Mouse (Mus musculus): ENCODE data around the gene Zfp865.
"Not testable (repeated sequence)": the region's sequence is repeated elsewhere in the genome, so short reads cannot be mapped to it uniquely, and the experiment has no call there.

Gene Zfp865

DNA sequence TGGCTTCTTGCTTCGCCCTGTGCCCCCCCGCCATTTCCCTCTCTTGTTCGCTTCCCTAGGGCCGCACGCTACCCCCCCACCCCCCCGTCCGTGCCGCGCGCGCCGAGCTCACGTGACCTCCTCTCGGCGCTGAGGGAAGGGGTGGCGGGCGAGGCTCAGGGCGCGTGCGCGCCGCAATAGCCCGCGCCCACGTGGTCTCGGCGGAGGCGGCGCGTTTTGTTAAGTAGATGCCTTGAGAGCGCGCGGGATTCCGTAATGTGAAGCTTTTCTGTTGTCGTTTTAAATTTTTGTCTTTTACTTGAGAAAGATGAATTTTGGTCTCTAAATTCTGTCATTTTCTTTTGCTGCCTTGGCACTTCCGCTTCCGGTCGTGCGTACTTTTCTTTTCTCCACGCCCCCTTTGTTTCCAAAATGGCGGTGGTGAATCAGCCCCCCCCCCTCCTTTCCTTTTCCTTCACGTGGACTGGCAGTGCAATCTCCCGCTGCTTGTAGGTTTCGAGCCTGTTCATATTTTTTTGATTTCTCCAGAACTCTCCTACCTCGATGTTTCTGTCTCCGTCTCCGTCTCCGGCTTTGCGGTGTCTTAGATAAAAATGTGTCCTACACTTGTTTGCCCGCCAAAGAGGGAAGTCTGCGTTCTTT, 42.3 kb downstream of the Zfp865 start:
- in situ Hi-C loops (cut with MboI; ENCODE audit: low pct_unique_long_range_greater_than_20kb in 1 of 2, low sequenced_read_pairs in 2 of 2, unreplicated experiment in 1 of 2): loop anchor here in 1 of 2 experiments (5.0 kb wide), 1 partner anchor 40 kb away; the partner anchor contains the start of genes Ccdc106 and Zfp865

DNA sequence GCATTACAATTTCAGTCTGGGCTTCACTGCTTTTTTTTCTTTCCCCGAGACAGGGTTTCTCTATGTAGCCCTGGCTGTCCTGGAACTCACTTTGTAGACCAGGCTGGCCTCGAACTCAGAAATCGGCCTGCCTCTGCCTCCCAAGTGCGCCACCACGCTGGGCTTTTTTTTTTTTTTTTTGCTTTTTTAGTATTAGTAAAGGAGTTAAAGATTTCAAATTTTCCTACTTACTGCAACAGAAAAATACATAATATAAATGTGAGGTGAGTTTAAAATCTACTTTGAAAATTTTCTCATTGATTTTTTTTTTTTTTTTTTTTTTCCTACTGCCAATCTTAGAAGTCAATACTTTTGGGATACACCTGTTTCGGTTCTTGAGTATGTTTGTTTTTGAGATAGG, 44.7 kb downstream of the Zfp865 start:
- in situ Hi-C loops (cut with MboI; ENCODE audit: low pct_unique_long_range_greater_than_20kb in 1 of 2, low sequenced_read_pairs in 2 of 2, unreplicated experiment in 1 of 2): loop anchor here in 1 of 2 experiments (5.0 kb wide), 1 partner anchor 43 kb away; the partner anchor contains the start of genes Ccdc106 and Zfp865

DNA sequence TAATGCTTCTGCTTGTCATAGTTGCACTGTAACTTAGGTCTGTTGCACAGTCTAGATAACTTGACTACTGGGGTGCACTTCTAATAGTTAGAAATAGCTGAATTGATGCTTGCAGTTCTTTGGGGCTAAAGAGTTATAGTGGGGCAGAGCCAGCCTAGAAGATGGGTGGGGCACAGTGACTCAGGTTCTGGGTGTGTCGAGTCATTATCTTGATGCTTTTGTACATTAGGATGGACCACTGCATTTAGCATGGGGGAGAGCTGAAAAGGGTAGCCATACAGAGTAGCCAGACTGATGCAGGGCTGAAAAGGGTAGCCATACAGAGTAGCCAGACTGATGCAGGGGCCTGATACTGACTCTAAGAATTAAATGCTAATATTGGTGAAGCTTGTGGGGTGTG, 53.4 kb downstream of the Zfp865 start:
- in situ Hi-C loops (cut with MboI; ENCODE audit: low pct_unique_long_range_greater_than_20kb in 1 of 2, low sequenced_read_pairs in 2 of 2, unreplicated experiment in 1 of 2): no loop called here

DNA sequence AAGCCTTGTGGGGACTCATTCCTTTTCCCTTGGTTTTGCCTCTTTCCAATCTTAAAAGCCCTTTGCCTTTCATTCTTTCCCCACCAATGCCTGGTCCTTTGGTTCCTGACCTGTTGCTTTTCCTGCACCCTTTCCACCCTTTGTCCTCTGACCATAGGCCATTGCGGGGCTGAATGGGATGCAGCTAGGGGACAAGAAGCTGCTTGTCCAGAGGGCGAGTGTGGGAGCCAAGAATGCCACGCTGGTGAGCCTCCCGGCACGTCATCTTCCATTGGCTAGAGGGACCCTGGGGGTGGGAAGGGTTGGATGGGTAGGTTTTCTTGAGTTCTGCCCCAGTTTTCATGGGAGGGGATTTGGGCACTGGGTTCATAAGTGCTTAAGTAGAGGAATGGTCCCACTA, 54.8 kb downstream of the Zfp865 start:
- in situ Hi-C loops (cut with MboI; ENCODE audit: low pct_unique_long_range_greater_than_20kb in 1 of 2, low sequenced_read_pairs in 2 of 2, unreplicated experiment in 1 of 2): no loop called here

DNA sequence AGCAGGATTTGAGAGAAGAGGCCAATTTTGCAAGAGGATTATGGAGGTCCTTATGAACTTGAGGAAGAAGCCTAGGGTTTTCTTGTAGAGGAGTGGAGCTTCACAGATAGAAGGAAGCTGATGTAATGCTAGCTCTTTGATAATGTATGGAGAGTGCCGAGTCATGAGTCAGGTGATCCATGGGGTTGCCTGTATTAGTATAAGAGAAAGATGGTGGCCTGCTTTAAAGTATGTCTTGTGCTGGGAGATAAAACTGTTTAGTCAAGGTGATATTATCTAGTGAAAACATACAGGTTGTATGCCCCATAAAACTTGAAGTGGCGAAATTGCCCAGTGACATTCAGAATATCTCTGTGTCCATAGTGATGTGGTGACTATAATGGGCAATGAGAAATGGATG, 56.8 kb downstream of the Zfp865 start:
- in situ Hi-C loops (cut with MboI; ENCODE audit: low pct_unique_long_range_greater_than_20kb in 1 of 2, low sequenced_read_pairs in 2 of 2, unreplicated experiment in 1 of 2): no loop called here

DNA sequence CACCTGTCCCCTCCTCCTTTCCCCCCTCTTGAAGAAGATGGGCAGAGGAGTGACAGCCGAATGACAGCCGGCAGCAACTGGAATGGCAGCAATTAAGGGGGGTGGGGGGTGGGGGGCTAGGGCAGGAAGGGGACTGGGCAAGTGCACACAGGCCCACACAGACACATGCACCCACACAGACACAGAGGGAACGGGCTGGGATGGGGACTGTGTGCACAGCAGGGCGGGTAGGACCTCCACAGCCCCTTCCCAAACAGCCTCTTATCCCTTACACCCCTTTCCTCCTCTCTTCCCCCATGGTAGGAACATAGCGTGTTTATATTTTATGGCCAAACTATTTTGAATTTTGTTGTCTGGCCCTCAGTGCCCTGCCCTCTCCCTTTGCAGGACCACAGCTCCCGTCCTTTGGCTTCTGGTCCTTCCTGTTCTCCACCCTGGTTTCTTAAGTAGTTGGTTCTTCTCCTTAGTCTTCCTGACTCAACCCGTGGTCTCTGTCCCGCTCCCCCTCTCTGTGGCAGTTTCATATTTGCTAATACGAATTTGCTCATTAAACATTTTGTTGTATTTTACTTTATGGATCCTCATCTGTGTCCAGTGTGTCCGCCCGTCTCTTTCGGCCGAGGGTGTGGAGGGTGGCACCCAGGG, 59.3 kb downstream of the Zfp865 start:
- in situ Hi-C loops (cut with MboI; ENCODE audit: low pct_unique_long_range_greater_than_20kb in 1 of 2, low sequenced_read_pairs in 2 of 2, unreplicated experiment in 1 of 2): not testable (repeated sequence)

DNA sequence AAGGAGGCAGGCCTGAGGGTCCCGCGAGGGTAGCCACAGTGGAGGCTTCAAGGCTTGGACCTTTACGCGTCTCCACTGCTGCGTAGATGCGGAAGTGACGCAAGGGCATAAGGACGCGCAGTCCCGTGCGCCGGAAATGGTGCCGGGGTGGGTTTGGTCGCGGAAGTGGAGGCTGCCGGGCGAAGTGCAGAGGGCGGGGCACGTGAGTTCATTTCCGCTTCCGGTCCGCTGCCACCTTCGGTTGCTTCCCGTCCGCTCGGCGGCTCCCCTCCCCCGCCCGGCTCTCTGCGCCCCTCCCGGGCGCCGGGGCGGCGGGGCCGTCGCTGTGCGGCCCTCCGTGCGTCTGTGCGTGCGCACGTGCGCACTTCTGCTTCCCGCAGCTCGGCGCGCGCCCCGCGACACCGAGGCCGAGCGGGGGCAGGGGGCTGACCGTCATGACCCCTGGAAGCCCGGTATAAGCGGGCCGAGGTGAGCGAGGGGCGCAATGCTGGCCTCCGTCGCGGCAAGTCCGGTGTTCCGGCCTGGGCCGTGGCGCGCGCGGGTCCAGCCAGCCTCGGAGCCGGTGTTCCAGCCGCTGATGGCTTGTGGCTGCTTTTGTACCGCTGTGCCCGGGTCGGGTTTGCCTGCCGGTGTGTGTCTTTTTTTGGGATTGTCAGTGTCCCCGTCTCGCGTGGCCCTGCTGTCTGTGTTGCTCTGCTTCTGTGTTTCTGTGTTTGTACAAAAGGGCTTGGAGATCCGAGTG, 60.0 kb downstream of the Zfp865 start, which contains the start of gene Epn1:
TSS of gene Epn1 (plus strand) at position 226 of the 742 bp plus-strand sequence.
- in situ Hi-C loops (cut with MboI; ENCODE audit: low pct_unique_long_range_greater_than_20kb in 1 of 2, low sequenced_read_pairs in 2 of 2, unreplicated experiment in 1 of 2): no loop called here

DNA sequence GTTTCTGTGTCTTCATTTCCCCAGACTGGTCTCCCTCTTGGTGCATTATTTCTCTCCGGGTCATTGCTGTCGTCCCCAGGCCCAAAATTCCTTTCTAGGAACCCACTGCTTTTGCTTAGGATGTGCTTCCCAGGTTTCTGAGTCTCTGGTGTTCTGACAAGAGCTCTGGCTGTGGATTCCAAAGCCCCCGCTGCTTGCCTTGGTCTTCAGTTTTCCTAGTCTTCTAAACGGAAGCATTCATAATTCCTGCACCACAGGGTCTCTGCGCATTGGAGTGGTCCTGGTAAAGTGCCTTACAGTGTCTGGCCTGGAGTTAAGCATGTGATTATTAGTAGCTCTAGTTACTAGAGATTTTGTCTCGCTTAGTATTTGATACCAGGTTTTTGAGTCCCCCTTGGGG, 60.6 kb downstream of the Zfp865 start:
- in situ Hi-C loops (cut with MboI; ENCODE audit: low pct_unique_long_range_greater_than_20kb in 1 of 2, low sequenced_read_pairs in 2 of 2, unreplicated experiment in 1 of 2): no loop called here

DNA sequence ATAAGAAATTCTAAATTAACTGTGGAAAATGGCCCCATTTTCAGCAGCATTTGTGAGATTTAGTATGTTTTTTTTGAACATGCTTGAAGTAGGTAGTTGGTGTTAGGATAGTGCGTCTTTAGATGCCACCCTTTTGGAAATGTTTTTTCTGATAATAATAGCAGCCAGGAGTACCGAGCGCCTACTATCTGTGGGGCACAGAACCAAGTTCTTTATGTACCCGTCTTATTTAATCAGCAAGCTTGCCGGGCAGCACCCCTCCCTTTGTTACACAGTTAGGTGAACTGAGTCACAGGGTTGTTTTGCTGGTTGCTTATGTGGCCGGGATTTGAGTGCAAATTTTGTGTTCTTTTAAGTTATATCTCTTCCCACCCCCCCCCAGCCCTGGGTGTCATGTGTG, 61.1 kb downstream of the Zfp865 start:
- in situ Hi-C loops (cut with MboI; ENCODE audit: low pct_unique_long_range_greater_than_20kb in 1 of 2, low sequenced_read_pairs in 2 of 2, unreplicated experiment in 1 of 2): no loop called here

DNA sequence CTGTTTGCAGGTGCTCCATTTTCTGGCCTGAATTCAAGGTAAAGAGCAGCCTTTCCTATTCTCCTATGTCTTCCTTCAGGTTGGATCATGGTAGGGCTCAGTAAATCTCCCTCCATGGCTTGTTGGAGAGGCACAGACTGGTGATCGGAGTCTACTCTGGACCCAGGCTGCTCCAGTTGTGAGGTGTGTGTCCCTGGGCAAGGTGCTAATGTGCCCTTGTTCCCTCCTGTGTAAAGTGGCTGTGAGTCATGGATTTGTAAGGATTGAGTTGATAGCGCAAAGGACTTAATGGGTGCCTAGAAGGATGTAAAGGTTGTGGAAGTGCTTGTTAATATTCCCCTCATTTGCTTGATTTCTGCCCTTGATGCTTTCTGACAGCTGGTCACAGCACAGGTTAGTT, 61.8 kb downstream of the Zfp865 start:
- in situ Hi-C loops (cut with MboI; ENCODE audit: low pct_unique_long_range_greater_than_20kb in 1 of 2, low sequenced_read_pairs in 2 of 2, unreplicated experiment in 1 of 2): no loop called here

DNA sequence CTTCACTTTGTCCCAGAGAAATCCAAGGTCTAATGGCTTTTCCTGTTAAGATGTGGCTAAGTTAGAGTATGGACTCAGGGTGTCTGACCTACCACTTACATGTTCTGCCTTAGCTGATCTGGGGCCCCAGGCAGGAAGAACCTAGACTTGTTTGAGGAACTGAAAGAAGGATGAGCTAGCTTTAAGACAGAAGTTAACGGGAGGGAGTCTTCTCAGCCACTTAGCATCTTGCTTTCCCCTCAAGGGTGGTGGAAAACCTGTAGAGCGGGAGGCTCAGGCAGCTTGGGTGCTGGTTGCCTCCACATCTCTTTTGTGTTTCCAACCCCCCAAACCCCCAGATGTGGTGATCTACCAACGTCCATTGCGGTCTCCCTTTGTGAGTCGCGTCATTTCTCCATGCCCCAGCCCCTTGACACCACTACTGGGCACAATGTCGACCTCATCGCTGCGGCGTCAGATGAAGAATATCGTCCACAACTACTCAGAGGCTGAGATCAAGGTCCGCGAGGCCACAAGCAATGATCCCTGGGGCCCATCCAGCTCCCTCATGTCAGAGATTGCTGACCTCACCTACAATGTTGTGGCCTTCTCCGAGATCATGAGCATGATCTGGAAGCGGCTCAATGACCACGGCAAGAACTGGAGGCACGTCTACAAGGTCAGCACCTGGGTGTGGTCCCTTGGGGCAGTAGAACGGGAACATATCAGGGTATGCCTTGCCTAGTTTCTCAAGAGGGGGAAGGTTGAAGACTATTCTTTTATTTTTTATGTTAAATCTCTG, 63.3 kb downstream of the Zfp865 start:
- in situ Hi-C loops (cut with MboI; ENCODE audit: low pct_unique_long_range_greater_than_20kb in 1 of 2, low sequenced_read_pairs in 2 of 2, unreplicated experiment in 1 of 2): no loop called here

DNA sequence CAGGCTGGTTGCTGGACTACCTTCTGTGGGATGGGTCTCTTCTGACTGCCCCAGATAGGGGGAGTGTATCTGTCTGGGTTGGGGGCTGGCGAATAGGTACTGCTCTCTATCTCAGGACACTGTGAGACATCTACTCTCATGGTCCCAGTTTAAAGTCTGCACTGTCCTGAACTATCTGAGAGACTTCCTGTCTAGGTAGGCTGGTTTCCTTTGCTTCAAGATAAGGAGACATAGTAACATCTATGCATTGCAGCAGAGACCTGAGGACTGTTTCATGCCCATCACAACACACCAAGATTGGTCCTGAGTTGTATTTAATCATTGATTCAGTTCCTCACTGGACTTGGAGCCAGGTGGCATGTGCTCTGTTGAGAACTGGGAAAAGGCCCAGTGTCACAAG, 65.3 kb downstream of the Zfp865 start:
- in situ Hi-C loops (cut with MboI; ENCODE audit: low pct_unique_long_range_greater_than_20kb in 1 of 2, low sequenced_read_pairs in 2 of 2, unreplicated experiment in 1 of 2): no loop called here

All from mouse embryonic stem cell (cell line).